8 mouse cellular contexts compared by ENCODE assay signal in the genomic region with DNA sequence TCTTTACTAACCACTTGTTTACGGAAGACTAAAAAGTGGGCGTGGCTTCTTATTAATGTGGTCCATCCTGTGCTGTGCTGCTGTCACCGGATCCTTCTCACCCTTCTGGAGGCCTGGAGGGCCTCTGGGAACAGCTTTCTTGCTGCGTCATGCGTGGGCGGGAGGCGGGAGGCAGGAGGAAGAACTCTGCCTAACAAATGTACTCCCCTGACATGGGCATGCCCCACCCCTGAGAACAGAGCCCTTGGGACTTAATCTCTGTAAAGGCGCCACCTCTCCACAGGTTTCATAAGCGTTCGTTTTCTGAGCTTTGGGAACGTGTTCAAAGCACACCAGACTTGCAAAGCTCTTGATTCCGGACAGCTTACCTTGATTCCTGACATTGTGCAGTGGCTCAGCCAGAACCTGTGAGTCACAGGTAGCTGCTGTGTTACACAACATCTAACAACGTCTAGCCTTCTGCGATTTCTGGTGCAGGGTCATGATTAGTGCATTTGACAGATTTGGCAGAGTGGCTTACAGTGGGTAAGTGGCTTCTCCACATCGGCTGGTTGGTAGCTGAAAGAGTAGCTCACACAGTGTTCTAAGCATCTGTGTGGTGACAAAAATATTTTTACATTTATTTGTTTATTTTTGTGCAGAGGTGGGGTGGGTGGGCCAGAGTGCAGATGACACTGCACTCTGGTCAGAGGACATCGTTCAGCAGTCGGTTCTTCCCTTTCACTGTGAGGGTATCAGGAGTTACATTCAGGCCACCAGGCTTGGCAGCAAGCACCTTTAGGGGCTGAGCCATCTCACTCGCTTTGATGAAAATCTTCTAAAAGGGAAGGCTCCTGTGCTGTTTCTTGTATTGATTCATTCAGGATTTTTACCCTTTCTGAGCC. TPM values are rescaled to one million over a fixed set of nuclear protein-coding genes. Genes with fewer than 3 reads are reported as not detected.
DNase-seq lines count a peak whose midpoint lies in the region; ATAC-seq and TF ChIP-seq lines count a peak whose summit lies in the region.

No protein-coding gene starts in this region.

- TF ChIP-seq POLR2A in kidney, adult 2 months (IDR thresholded peaks at IDR 0.05; ENCODE audit: low read depth, low read length): no peak

- H3K27ac ChIP-seq in kidney, adult 2 months (ENCODE audit: insufficient read depth, low read depth, low read length): no peak overlapping the region
- H3K27ac ChIP-seq in kidney, embryonic 16.5 days (ENCODE audit: low read length): no peak overlapping the region
- no peak overlapping the region for H3K27ac ChIP-seq in hindbrain, embryonic 11.5 days (ENCODE audit: low read depth, low read length)
- no peak overlapping the region for H3K27ac ChIP-seq in midbrain, embryonic 13.5 days

- 53% methylated on average over 18 of the region's 18 CpGs for WGBS in kidney, adult 2 months
- 53% methylated on average over 18 of the region's 18 CpGs for WGBS in kidney, embryonic 16.5 days
- WGBS in hindbrain, embryonic 11.5 days: 66% methylated on average over 18 of the region's 18 CpGs
- WGBS in midbrain, embryonic 13.5 days: 72% methylated on average over 18 of the region's 18 CpGs

- H3K9ac ChIP-seq in kidney, embryonic 16.5 days (replicated peaks; ENCODE audit: low read length): no peak overlapping the region
- H3K9ac ChIP-seq in hindbrain, embryonic 11.5 days (ENCODE audit: low read depth, low read length): no peak overlapping the region
- no peak overlapping the region for H3K9ac ChIP-seq in midbrain, embryonic 13.5 days (replicated peaks)

- no peak overlapping the region for H3K4me2 ChIP-seq in kidney, embryonic 16.5 days (replicated peaks; ENCODE audit: low read depth, low read length)
- no peak overlapping the region for H3K4me2 ChIP-seq in hindbrain, embryonic 11.5 days (replicated peaks; ENCODE audit: low read depth, low read length)
- H3K4me2 ChIP-seq in midbrain, embryonic 13.5 days (replicated peaks): no peak overlapping the region

- peak; percentile 6 for DNase-seq in kidney, adult 2 months
- DNase-seq in kidney, adult 18-20 months: no peak
- DNase-seq in adrenal gland, postnatal 36 days: peak; percentile 57 to 64
- DNase-seq in ovary, postnatal 36 days (ENCODE audit: low spot score): peak; percentile 53
- no peak for DNase-seq in hindbrain, embryonic 11.5 days (ENCODE audit: low spot score)
- DNase-seq in spleen, postnatal 14 days (ENCODE audit: low spot score in 2 of 2): no peak

- H3K4me1 ChIP-seq in kidney, adult 2 months (ENCODE audit: control insufficient read depth, insufficient read depth, low read length): no peaks in the 10 kb centered on the region
- peaks cover 4% of the 10 kb centered on the region; the same call in 1 of the 2 replicates for H3K4me1 ChIP-seq in kidney, embryonic 16.5 days (ENCODE audit: insufficient read depth, low read length)
- no peaks in the 10 kb centered on the region for H3K4me1 ChIP-seq in hindbrain, embryonic 11.5 days (replicated peaks; ENCODE audit: control insufficient read depth, insufficient read depth, low read length)
- H3K4me1 ChIP-seq in midbrain, embryonic 13.5 days (replicated peaks): no peaks in the 10 kb centered on the region

- H3K36me3 ChIP-seq in kidney, adult 2 months (ENCODE audit: control insufficient read depth, insufficient read depth, low read length): no peaks in the 10 kb centered on the region
- H3K36me3 ChIP-seq in kidney, embryonic 16.5 days (ENCODE audit: insufficient read depth, low read length): no peaks in the 10 kb centered on the region
- H3K36me3 ChIP-seq in hindbrain, embryonic 11.5 days (ENCODE audit: control insufficient read depth, insufficient read depth, low read length): no peaks in the 10 kb centered on the region
- no peaks in the 10 kb centered on the region for H3K36me3 ChIP-seq in midbrain, embryonic 13.5 days

- no peak for TF ChIP-seq CTCF in kidney, adult 2 months (conservative IDR thresholded peaks at IDR 0.05; ENCODE audit: insufficient read depth, insufficient read length, low read depth, low read length)

- no peaks in the 10 kb centered on the region for H3K9me3 ChIP-seq in kidney, embryonic 16.5 days (ENCODE audit: low read length)
- H3K9me3 ChIP-seq in hindbrain, embryonic 11.5 days (ENCODE audit: control insufficient read depth, low read length): no peaks in the 10 kb centered on the region
- H3K9me3 ChIP-seq in midbrain, embryonic 13.5 days: no peaks in the 10 kb centered on the region

- H3K4me3 ChIP-seq in kidney, adult 2 months (ENCODE audit: insufficient read depth, low read depth, low read length): no peak overlapping the region
- no peak overlapping the region for H3K4me3 ChIP-seq in kidney, embryonic 16.5 days (ENCODE audit: low read length)
- H3K4me3 ChIP-seq in hindbrain, embryonic 11.5 days (ENCODE audit: low read depth, low read length): no peak overlapping the region
- H3K4me3 ChIP-seq in midbrain, embryonic 13.5 days (replicated peaks): no peak overlapping the region

- no peaks in the 10 kb centered on the region for H3K27me3 ChIP-seq in kidney, adult 2 months (replicated peaks; ENCODE audit: control insufficient read depth, insufficient read depth, low read length)
- no peaks in the 10 kb centered on the region for H3K27me3 ChIP-seq in kidney, embryonic 16.5 days (ENCODE audit: insufficient read depth, low read length)
- no peaks in the 10 kb centered on the region for H3K27me3 ChIP-seq in hindbrain, embryonic 11.5 days (ENCODE audit: control insufficient read depth, insufficient read depth, low read length)
- H3K27me3 ChIP-seq in midbrain, embryonic 13.5 days: no peaks in the 10 kb centered on the region

- peak; percentile 54 for ATAC-seq in kidney, embryonic 16.5 days (ENCODE audit: low FRiP score, low TSS enrichment)
- ATAC-seq in hindbrain, embryonic 11.5 days (ENCODE audit: low FRiP score): no peak
- no peak for ATAC-seq in midbrain, embryonic 13.5 days

RNA-seq across cellular contexts. Expression of gene Fetub, which starts 2.1 kb away (rescaled TPM):
- polyA plus RNA-seq in kidney, adult 2 months (2012; rRNA removed): 1.1 and 1.6 TPM in 2 replicates
- 10 to 100 TPM in 1 of 2 experiments, 1 to 10 TPM in 1; 2.6 to 69.1 TPM for total RNA-seq in adrenal gland, postnatal 36 days (2021)
- polyA plus RNA-seq in kidney, embryonic 16.5 days (2015; fragmentation: Nextera tagmentation; extraction: Ambion mirVana): 0.21 and 0.22 TPM in 2 replicates
- not detected in 2 replicates for polyA plus RNA-seq in hindbrain, embryonic 11.5 days (2014; fragmentation: Nextera tagmentation; extraction: Ambion mirVana)
- polyA plus RNA-seq in midbrain, embryonic 13.5 days (2015; fragmentation: Nextera tagmentation; extraction: Ambion mirVana): not detected in 2 replicates

RNA-seq across cellular contexts. Expression of gene Ahsg, which starts 29.1 kb away (rescaled TPM):
- polyA plus RNA-seq in kidney, adult 2 months (2012; rRNA removed): 0.77 TPM in 1 of 2 replicates, not detected in the other
- 1 to 10 TPM; 1.6 to 7.1 TPM for total RNA-seq in adrenal gland, postnatal 36 days (2021)
- polyA plus RNA-seq in kidney, embryonic 16.5 days (2015; fragmentation: Nextera tagmentation; extraction: Ambion mirVana): 9.5 and 12.6 TPM in 2 replicates
- 0.11 TPM in 1 of 2 replicates, not detected in the other for polyA plus RNA-seq in hindbrain, embryonic 11.5 days (2014; fragmentation: Nextera tagmentation; extraction: Ambion mirVana)
- polyA plus RNA-seq in midbrain, embryonic 13.5 days (2015; fragmentation: Nextera tagmentation; extraction: Ambion mirVana): 0.24 TPM in 1 of 2 replicates, not detected in the other

RNA-seq across cellular contexts. Expression of gene Hrg, which starts 30.7 kb away (rescaled TPM):
- polyA plus RNA-seq in kidney, adult 2 months (2012; rRNA removed): 0.06 and 0.33 TPM in 2 replicates
- under 1 TPM; 0.30 to 0.69 TPM for total RNA-seq in adrenal gland, postnatal 36 days (2021)
- 0.09 TPM in 1 of 2 replicates, not detected in the other for polyA plus RNA-seq in kidney, embryonic 16.5 days (2015; fragmentation: Nextera tagmentation; extraction: Ambion mirVana)
- 0.08 and 0.36 TPM in 2 replicates for polyA plus RNA-seq in hindbrain, embryonic 11.5 days (2014; fragmentation: Nextera tagmentation; extraction: Ambion mirVana)
- 0.15 TPM in 1 of 2 replicates, not detected in the other for polyA plus RNA-seq in midbrain, embryonic 13.5 days (2015; fragmentation: Nextera tagmentation; extraction: Ambion mirVana)

Comparison
In these comparisons a context has a peak if more than half of its experiments do, and no peak if none do; other contexts are left out.
1. DNase-seq: peak in kidney, adult 2 months (single experiment), adrenal gland, postnatal 36 days (2 of 2) and ovary, postnatal 36 days (single experiment); none in kidney, adult 18-20 months (single experiment), hindbrain, embryonic 11.5 days (single experiment) and spleen, postnatal 14 days (0 of 2).